Mouse (Mus musculus) embryonic facial prominence, embryonic 14.5 days (tissue): ENCODE measurements around the gene Defb30. TPM values are rescaled to one million over a fixed set of nuclear protein-coding genes. Genes with fewer than 3 reads are reported as not detected.

Experiments
- ATAC-seq: fragments of 200-750 bp; cut with Nextera tagmentation; 2 replicates; pipeline ENCODE4 v1.8.0; 2017; ENCODE audit warnings: low read depth, moderate number of reproducible peaks, moderate TSS enrichment
- DNase-seq: peaks from one replicate; pipeline ENCODE4 v3.0.0-alpha.2; 2015; ENCODE audit warnings: low spot score
- H3K27ac ChIP-seq: fragments of 300-500 bp; sonication (generic); replicated peaks from 2 replicates; pipeline ENCODE4 v1.5.1; 2014; ENCODE audit warnings: low read depth, mild to moderate bottlenecking, low read length, moderate library complexity
- H3K27me3 ChIP-seq: fragments of 300-500 bp; sonication (generic); replicated peaks from 2 replicates; pipeline ENCODE4 v1.6.1; 2014; ENCODE audit warnings: low read length; ENCODE audit not compliant: control insufficient read depth, insufficient read depth
- H3K36me3 ChIP-seq: fragments of 300-500 bp; sonication (generic); 2 replicates; pipeline ENCODE4 v1.6.1; 2014; ENCODE audit warnings: low read length, mixed read lengths; ENCODE audit not compliant: control insufficient read depth, insufficient read depth
- H3K4me1 ChIP-seq: fragments of 300-500 bp; sonication (generic); 2 replicates; pipeline ENCODE4 v1.6.1; 2014; ENCODE audit warnings: antibody characterized with exemption, low read length; ENCODE audit not compliant: control insufficient read depth, insufficient read depth
- H3K4me2 ChIP-seq: fragments of 300-500 bp; sonication (generic); 2 replicates; pipeline ENCODE4 v1.6.1; 2014; ENCODE audit warnings: low read depth, mild to moderate bottlenecking, low read length, moderate library complexity, mixed read lengths
- H3K4me3 ChIP-seq: fragments of 300-500 bp; sonication (generic); 2 replicates; pipeline ENCODE4 v1.5.1; 2014; ENCODE audit warnings: low read depth, mild to moderate bottlenecking, low read length
- H3K9ac ChIP-seq: fragments of 300-500 bp; sonication (generic); 2 replicates; pipeline ENCODE4 v1.6.1; 2014; ENCODE audit warnings: low read depth, mild to moderate bottlenecking, low read length, moderate library complexity, mixed read lengths
- H3K9me3 ChIP-seq: fragments of 300-500 bp; sonication (generic); 2 replicates; pipeline ENCODE4 v1.6.1; 2016; ENCODE audit warnings: low read length; ENCODE audit not compliant: control insufficient read depth
- WGBS: fragments of 180-500 bp; shearing (Covaris S2); extraction: QIAGEN DNeasy Blood & Tissue Kit; methylation state at CpG from one replicate; pipeline ENCODE4 v1.1.7; 2014; 5-methylcytosine and 5-hydroxymethylcytosine counted together
- polyA plus RNA-seq: library from polyadenylated mRNA; unstranded; fragments of >200 nt; fragmentation: Nextera tagmentation; extraction: Ambion mirVana; gene quantifications from 2 replicates; pipeline ENCODE4 v1.2.1, GENCODE M21; 2014

The Defb30 gene
- polyA plus RNA-seq, 1 experiment from 2014 or later = not detected

DNA sequence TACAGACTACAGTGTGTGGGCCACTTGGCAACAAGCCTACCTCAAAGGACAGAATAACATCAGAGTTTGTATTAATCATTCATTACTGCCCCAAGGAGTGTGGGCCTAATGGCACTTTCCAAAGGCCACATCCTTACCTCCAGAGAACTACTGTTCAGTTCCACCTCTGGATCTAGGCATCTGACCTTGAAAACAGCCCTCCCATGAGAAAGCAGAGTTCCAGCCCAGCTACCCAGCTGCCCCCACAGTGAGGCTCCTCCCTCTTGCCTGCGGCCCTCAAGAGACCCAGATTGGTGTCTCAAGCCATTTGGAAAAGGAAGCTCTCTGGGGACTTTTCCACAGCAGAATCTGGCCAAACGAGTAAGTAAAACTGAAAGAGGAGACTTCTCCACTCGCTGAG, 3.1 kb downstream of the Defb30 start, which contains the start of gene Defb42:
Gene Defb42 (plus strand): TSS at position 301 of the 400 bp plus-strand sequence.
- H3K9ac ChIP-seq = no peak within 1 kb of the TSS
- no peaks in the 10 kb centered on the region for H3K36me3 ChIP-seq
- no peak within 1 kb of the TSS for H3K4me2 ChIP-seq
- no peak for DNase-seq
- no peak within 1 kb of the TSS for H3K27ac ChIP-seq
- no peak for ATAC-seq
- H3K9me3 ChIP-seq = no peaks in the 10 kb centered on the region
- 59% methylated on average over 3 of the region's 3 CpGs for WGBS
- no peaks in the 10 kb centered on the region for H3K27me3 ChIP-seq
- H3K4me1 ChIP-seq = no peaks in the 10 kb centered on the region
- H3K4me3 ChIP-seq = no peak within 1 kb of the TSS

DNA sequence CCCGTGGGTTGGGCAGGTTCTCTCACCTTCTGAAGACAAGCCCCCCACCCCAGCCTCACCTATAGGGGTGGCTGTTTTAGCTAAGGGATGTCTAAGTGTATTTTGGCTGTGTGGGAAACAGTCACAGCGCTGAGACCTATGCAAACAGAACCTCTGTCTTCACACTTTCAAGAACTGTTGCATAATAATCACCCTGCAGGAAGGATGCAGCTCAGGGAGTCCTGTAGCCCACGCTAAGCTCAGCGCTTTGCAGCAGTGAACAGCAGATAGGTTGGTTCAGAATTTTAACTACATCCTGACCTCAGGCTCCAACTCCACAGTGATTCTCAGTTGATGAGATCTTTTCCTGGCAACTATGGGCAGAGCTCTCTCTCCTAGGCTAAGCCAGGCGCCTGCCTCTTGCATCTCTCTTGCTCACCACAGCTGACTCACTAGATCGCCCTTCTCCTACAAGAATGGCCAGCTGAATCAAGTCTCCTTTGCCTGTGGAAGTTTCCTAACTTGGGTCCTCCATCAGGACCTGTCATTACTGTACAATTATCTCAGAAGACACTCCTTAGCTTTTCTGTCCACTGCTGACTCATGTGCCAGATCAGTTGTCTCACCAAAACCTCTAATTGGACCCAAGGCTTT, 29.1 kb downstream of the Defb30 start:
- no peak overlapping the region for H3K27ac ChIP-seq
- no peak overlapping the region for H3K4me3 ChIP-seq
- no peaks in the 10 kb centered on the region for H3K27me3 ChIP-seq
- no peaks in the 10 kb centered on the region for H3K9me3 ChIP-seq
- WGBS = 55% methylated on average over 6 of the region's 6 CpGs
- H3K36me3 ChIP-seq = no peaks in the 10 kb centered on the region
- DNase-seq (no peak), ATAC-seq (no peak)
- no peak overlapping the region for H3K4me2 ChIP-seq
- H3K4me1 ChIP-seq = no peaks in the 10 kb centered on the region
- H3K9ac ChIP-seq = no peak overlapping the region

DNA sequence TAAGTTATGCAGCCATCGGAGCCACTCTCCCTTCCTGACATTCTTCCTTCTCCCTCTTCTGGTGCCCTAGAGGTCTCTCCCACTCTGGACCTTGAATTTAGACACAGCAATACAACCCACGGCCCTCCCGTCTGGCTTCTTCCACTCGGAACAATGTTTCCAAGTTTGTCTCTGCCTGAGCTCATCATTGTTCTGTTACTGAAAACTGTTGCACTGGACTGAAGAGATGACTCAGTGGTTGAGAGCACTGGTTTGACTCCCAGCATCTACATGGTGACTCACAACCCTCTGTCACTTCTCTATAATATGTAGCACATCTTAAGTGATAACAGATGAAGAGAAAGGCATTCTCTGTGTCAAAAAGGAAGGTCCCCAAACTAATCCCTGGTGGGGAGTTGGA, 35.1 kb downstream of the Defb30 start:
- Histone ChIP-seq H3K9me3 (peaks cover 5% of the 10 kb centered on the region; the same call in 1 of the 2 replicates), H3K27ac (no peak overlapping the region), H3K4me1 (no peaks in the 10 kb centered on the region), H3K36me3 (no peaks in the 10 kb centered on the region), H3K4me2 (no peak overlapping the region), H3K9ac (no peak overlapping the region), H3K4me3 (no peak overlapping the region), H3K27me3 (no peaks in the 10 kb centered on the region)
- no peak for DNase-seq
- 90% methylated on average over 4 of the region's 4 CpGs for WGBS
- ATAC-seq = no peak

DNA sequence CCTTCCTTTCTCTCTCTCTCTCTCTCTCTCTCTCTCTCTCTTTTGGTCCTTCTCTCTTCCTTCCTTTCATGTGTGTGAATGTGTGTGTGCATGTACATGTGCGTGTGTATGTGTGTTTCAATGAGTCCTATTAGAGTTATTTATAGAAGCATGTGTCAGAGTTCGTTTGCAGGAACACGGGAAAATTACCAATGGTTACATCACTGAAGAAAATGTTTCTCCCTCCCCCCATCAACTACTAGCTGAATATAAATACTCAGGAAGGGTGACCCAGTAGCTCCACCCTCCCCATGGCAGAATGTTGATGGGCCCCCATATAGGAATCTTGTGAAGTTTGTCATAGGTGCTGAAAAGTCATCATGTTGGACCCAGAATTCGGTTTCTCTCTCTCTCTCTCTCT, 36.7 kb downstream of the Defb30 start:
- Histone ChIP-seq H3K36me3 (no peaks in the 10 kb centered on the region), H3K4me3 (no peak overlapping the region), H3K4me2 (no peak overlapping the region), H3K4me1 (no peaks in the 10 kb centered on the region), H3K9ac (no peak overlapping the region), H3K27me3 (no peaks in the 10 kb centered on the region), H3K9me3 (peaks cover 5% of the 10 kb centered on the region; the same call in 1 of the 2 replicates), H3K27ac (no peak overlapping the region)
- WGBS = 80% methylated on average over 4 of the region's 4 CpGs
- ATAC-seq (no peak), DNase-seq (no peak)

DNA sequence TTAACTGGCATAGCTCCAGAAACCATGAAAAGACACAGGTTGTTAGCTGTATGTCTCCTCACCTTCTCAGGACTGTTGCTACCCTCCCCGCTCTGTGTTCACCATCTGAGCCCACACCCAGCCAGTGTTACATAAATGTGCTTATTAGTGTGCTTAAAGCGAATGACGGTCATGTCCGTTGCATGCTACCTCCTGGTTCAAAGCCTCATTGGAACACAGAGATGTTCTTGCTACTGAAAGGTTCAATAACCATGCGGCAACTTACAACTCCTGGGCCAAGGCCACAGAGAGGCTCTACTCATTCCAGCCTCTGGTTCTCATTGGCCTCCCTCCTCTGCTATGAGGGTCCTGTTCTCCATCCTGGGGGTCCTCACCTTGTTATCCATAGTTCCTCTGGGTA, 38.3 kb downstream of the Defb30 start, which contains the start of gene Defb43:
Gene Defb43 (plus strand): TSS at position 301 of the 400 bp plus-strand sequence.
- Histone ChIP-seq H3K9me3 (peaks cover 5% of the 10 kb centered on the region; the same call in 1 of the 2 replicates), H3K4me1 (no peaks in the 10 kb centered on the region), H3K27me3 (no peaks in the 10 kb centered on the region), H3K4me3 (no peak within 1 kb of the TSS), H3K4me2 (no peak within 1 kb of the TSS), H3K36me3 (no peaks in the 10 kb centered on the region), H3K9ac (no peak within 1 kb of the TSS), H3K27ac (no peak within 1 kb of the TSS)
- WGBS = 91% methylated on average over 5 of the region's 5 CpGs
- no peak for ATAC-seq
- DNase-seq = no peak

DNA sequence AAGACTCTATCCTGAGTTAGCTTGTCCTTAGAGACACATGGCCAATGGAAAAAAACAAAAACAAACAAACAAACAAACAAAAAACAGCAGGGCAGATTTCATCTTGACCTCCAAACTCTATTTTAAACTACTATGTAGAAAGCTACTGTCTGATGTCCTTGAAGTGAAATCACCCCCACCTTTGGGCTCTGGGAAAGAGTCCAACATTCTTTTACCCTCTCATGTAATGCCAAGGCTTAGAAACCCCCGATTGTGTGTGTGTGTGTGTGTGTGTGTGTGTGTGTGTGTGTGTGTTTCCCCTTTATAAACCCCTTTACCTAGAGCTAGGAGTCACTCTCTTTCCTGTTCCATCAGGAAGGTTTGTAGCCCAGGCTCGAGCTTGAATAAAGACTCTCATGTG, 47.2 kb downstream of the Defb30 start:
- Histone ChIP-seq H3K27ac (no peak overlapping the region), H3K36me3 (no peaks in the 10 kb centered on the region), H3K4me3 (no peak overlapping the region), H3K27me3 (no peaks in the 10 kb centered on the region), H3K9me3 (no peaks in the 10 kb centered on the region), H3K4me1 (no peaks in the 10 kb centered on the region), H3K9ac (no peak overlapping the region), H3K4me2 (no peak overlapping the region)
- DNase-seq (peak; percentile 10), ATAC-seq (no peak)
- 45% methylated on average over 2 of the region's 2 CpGs for WGBS

DNA sequence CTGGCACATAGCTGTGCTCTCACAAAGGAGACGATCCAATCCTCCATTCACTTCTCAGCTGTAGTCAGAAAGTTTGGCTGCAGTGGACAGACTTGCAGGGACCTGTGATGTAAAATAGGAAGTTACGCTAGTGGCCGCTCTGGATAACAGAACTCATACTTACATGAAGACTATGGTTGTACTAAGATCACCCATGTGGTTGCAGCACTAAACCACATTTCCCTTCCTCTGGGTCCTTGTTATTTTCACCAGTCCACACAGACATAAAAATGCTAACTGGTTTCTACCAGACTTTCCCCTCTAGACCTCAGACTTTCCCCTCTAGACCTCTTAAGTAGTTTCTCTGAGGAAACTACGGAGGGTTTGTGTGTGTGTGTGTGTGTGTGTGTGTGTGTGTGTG, 50.8 kb downstream of the Defb30 start:
- no peak for ATAC-seq
- WGBS = 84% methylated on average over 4 of the region's 4 CpGs
- no peak overlapping the region for H3K4me2 ChIP-seq

DNA sequence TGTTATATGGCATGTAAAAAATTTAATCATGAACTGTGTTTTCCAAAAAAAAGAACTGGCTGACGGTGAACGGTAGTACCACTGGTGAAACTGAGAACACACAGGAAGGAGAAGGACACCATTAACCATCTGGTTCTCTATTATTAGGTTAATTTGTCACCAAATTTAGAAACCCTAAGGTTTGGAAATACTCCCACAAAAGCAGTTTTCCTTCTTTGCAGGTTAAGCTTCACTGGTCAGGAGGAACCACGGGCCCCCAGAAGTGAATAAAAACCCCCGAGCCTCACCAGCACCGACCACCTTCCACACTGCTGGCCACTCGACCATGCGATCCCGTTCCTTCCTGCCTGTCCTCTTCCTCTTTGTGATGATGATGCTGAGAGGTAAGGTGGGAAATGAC, 52.0 kb downstream of the Defb30 start, which contains the start of gene Defb47:
Gene Defb47 (plus strand): TSS at position 301 of the 400 bp plus-strand sequence.
- no peaks in the 10 kb centered on the region for H3K9me3 ChIP-seq
- H3K36me3 ChIP-seq = no peaks in the 10 kb centered on the region
- no peak for ATAC-seq

More for the DNA sequence above, 50.8 kb downstream of the Defb30 start:
- DNase-seq = no peak
- no peaks in the 10 kb centered on the region for H3K27me3 ChIP-seq
- no peak overlapping the region for H3K4me3 ChIP-seq
- H3K9ac ChIP-seq = no peak overlapping the region
- H3K27ac ChIP-seq = no peak overlapping the region
- no peaks in the 10 kb centered on the region for H3K36me3 ChIP-seq
- H3K4me1 ChIP-seq = no peaks in the 10 kb centered on the region
- no peaks in the 10 kb centered on the region for H3K9me3 ChIP-seq

More for the DNA sequence above, 52.0 kb downstream of the Defb30 start, which contains the start of gene Defb47:
- H3K9ac ChIP-seq = no peak within 1 kb of the TSS
- 0 out of 2 replicates have a peak, but pooled peaks cover 2% of the 10 kb centered on the region for H3K4me1 ChIP-seq
- DNase-seq = no peak
- no peak within 1 kb of the TSS for H3K4me3 ChIP-seq
- H3K27ac ChIP-seq = no peak within 1 kb of the TSS
- no peaks in the 10 kb centered on the region for H3K27me3 ChIP-seq
- WGBS = 75% methylated on average over 8 of the region's 8 CpGs
- H3K4me2 ChIP-seq = no peak within 1 kb of the TSS
